Mouse (Mus musculus) cortical plate, adult 2 months (tissue): ENCODE measurements at regions not wholly inside any gene's neighbourhood (a gene's known extent, or its start where the extent isn't known, plus 50 kb on each side); places are given as distances from the start of the nearest gene placed in this dataset.

Source experiments
- H3K27ac ChIP-seq: fragments of 200-500 bp; 2 replicates; pipeline ENCODE4 v1.5.1; 2012; ENCODE audit warnings: low read length, control low read depth, inconsistent platforms; ENCODE audit not compliant: insufficient read depth
- H3K4me1 ChIP-seq: fragments of 200-500 bp; 2 replicates; pipeline ENCODE4 v1.6.1; 2011; ENCODE audit warnings: low read length; ENCODE audit not compliant: control insufficient read depth, insufficient read depth
- H3K4me3 ChIP-seq: fragments of 200-500 bp; 2 replicates; pipeline ENCODE4 v1.5.1; 2011; ENCODE audit warnings: mild to moderate bottlenecking, low read length, control low read depth; ENCODE audit not compliant: insufficient read depth
- CTCF ChIP-seq: fragments of 200-500 bp; IDR thresholded peaks from 2 replicates; pipeline ENCODE4 v1.5.1; 2011; ENCODE audit warnings: mild to moderate bottlenecking, control low read depth, low read length; ENCODE audit not compliant: insufficient read depth; ENCODE audit errors: extremely low read depth
- POLR2A ChIP-seq: fragments of 200-500 bp; IDR thresholded peaks from 2 replicates; pipeline ENCODE4 v1.6.1; 2011; ENCODE audit warnings: mild to moderate bottlenecking, low read length, control low read depth; ENCODE audit not compliant: insufficient read depth; ENCODE audit errors: extremely low read depth

DNA sequence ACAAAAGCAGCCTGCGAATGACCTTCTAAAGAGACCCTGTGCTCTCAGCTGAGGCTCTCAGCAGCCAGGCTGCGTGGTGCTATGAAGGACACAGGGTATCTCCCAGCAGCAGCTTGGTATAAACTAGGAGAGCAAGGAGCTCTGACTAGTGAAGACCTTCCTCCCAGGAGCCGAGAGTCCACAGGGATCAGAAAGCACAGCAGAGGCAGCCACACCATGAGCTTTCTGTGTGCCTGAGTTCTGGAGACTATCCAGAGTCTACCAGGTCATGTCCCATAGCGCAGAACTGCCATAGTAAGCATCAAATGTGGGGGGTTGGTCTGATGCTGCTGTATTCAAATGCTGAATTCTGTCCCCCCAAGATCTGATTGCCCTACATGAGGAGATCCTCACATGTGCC lies 124.2 kb upstream of the Dynlrb2 start:
- no peak overlapping the region for H3K4me3 ChIP-seq
- H3K4me1 ChIP-seq = peaks cover 2% of the 10 kb centered on the region; the same call in 1 of the 2 replicates
- H3K27ac ChIP-seq = no peak overlapping the region
- TF ChIP-seq CTCF (no peak), POLR2A (no peak)

DNA sequence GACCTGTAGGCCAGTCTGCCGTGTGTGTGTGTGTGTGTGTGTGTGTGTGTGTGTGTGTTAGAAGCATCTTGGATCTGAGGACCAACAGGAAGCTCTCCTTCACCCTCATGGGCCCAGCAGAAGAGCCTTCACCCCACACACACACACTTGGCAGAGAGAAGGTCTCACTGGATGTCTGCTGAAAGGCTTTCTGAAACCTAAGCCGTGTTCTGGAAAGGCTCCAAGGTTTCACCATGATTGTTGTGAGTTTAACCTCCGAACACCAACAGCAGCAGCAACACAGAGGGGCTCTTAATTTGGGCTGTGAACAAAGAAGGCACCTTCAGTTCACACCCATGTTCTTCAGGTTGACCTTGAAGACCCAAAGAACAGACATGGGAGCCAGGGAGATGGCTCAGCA lies 124.9 kb upstream of the Dynlrb2 start:
- Histone ChIP-seq H3K27ac (no peak overlapping the region), H3K4me3 (no peak overlapping the region), H3K4me1 (no peaks in the 10 kb centered on the region)
- no peak for TF ChIP-seq POLR2A
- no peak for TF ChIP-seq CTCF

DNA sequence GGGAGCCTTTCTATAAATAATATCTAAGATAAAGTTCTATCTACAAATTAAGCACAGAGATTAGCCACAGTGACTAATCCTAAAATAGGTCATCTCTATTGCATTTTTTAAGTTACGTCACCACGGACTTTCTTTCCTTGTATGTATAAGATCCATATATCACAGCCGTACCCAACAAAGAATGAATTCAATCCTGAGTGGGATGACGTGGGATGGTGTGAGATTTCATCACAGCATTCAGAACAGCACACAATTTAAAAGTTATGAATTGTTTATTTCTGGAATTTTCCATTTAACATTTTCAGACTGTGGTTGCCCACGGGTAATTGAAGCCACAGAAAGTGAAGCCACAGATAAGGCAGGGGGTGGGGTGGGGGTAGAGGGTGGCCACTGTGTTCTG lies 129.0 kb upstream of the Dynlrb2 start:
- Histone ChIP-seq H3K27ac (no peak overlapping the region), H3K4me1 (no peaks in the 10 kb centered on the region), H3K4me3 (no peak overlapping the region)
- no peak for TF ChIP-seq POLR2A
- no peak for TF ChIP-seq CTCF

DNA sequence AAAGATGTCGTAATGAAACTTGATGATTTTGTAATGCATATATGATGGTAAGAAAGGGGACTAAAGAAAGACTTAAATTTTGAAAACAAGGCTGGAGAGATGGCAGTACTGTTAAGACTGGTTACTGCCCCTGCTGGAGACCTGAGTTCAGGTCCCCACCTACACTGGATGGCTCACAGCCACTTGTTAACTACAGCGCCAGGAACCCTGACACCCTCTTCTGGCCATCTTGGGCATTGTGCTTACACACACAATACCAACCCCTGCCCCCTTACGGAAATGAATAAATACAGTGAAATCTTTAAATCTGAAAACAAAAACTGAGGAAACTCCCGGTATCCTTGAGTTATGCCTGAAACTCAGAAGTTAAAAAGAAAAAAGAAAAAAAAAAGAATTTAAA lies 131.7 kb upstream of the Dynlrb2 start:
- no peaks in the 10 kb centered on the region for H3K4me1 ChIP-seq
- no peak for TF ChIP-seq POLR2A
- peak; percentile 30; the same call in 1 of the 2 replicates for TF ChIP-seq CTCF
- no peak overlapping the region for H3K4me3 ChIP-seq
- no peak overlapping the region for H3K27ac ChIP-seq

DNA sequence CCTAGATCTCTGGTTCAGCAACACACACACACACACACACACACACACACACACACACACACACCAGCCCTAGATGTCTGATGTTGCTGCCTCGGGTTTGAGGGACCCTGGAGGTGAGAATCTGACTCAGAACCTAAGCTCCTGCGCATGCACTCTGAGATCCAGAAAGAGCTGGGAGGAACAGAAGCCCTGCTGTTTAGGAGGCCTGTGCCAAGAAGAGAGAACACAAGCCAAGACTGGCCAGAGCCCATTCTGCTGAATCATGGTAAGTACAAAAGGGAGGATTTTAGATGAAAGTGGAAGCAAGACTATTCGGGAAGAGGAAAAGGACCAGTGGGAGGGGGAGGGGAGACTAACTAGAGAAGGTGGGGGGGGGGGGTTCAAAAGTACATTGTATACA lies 132.2 kb upstream of the Dynlrb2 start:
- TF ChIP-seq CTCF = no peak
- TF ChIP-seq POLR2A = no peak
- Histone ChIP-seq H3K27ac (no peak overlapping the region), H3K4me3 (no peak overlapping the region), H3K4me1 (no peaks in the 10 kb centered on the region)

DNA sequence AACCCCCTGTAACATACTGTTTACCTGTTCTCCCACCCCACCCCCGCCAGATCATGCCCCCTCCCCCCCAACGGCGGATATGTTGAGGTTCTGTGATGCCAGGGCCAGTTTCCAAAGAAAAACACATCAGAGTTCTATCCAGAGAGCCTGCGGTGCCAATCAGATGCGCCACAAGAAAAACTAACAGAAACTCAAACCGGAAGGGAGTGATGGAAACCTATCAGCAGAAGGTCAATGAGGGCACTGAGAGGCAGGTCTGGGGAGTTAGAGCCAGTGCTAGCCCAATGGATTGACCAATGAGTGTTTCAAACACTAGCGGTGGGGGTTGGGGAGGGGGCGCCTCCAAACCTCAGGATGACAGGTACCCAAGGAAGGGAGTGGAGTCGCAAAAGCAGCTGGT lies 132.7 kb upstream of the Dynlrb2 start:
- Histone ChIP-seq H3K4me3 (no peak overlapping the region), H3K27ac (no peak overlapping the region), H3K4me1 (no peaks in the 10 kb centered on the region)
- TF ChIP-seq CTCF (no peak), POLR2A (no peak)

DNA sequence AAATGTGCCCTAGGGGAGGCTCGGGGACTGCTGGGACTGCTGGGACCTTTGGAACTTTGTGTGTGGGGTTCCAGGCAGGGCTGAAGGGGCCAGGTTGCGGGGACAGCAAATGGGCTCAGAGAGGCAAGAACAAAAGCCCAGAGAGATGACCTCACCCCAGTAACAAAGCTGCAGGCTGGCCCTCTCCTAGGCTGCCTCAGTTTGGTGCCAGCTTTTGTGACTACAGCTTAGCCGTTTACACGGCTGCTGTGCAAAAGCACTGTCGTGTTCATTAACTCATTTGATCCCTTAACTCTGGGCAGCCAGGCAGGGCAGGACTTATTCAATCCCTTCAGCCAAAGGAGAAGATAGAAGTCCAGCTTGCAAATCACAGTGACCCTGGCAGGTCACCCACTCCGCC lies 137.3 kb upstream of the Dynlrb2 start:
- no peak overlapping the region for H3K4me3 ChIP-seq
- no peaks in the 10 kb centered on the region for H3K4me1 ChIP-seq
- no peak overlapping the region for H3K27ac ChIP-seq
- TF ChIP-seq CTCF (no peak), POLR2A (no peak)

DNA sequence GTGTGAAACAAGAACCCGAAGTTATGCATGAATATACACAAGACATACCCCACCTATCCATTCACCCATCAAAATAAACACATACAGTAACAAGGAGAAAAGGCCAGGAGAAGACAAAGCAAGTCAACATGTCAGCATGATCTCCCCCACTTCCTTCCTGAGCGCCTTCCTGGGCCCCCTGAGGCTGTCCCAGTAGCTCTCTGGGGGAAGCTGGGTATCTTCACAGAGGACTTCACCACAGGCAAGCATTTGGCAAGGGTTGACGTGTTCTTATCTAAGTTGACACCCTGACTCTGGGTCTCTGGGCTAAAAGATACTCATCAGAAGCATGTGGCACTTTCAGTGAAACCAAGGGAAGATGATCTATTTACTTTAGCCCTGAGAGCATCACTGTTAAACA lies 138.1 kb upstream of the Dynlrb2 start:
- TF ChIP-seq POLR2A (no peak), CTCF (no peak)
- H3K27ac ChIP-seq = no peak overlapping the region
- H3K4me1 ChIP-seq = no peaks in the 10 kb centered on the region
- H3K4me3 ChIP-seq = no peak overlapping the region

DNA sequence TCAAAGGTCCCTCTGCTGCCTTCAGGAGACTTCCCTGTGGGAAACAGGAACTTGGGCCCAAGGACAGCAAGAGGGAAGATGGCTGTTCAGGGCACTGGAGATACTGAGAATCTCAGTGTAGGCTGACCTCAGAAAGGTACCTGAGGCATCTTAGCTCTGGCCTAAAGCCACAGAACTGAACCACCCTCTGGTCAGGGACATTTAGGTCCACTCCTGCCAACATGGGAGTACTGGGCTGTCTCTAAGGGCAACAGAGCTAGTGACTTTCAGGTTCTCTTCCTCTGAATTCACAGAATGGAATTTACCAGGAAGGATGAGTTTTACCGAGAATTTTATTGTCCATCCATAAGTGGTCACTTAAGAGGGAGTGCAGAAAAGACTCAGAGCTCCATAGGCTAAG lies 140.0 kb upstream of the Dynlrb2 start:
- TF ChIP-seq POLR2A (no peak), CTCF (no peak)

DNA sequence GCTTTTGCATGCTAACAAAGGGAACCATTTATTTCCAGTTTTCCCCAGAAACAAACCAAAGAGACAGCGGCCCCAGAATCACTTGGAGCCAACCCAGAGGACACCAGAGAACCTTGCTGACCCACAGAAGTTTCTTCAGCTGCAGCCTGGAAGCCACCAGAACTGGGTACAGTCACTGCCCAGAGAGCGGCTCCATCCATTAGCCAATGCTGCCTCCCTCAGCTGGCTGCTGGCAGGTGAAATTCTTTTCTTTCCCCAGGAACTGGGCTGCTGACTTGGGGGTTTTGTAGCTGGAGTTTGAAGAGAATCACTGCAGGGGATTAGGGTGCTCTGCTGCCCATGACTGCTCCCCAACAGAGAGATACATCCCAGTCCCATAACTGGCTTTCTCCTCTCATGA lies 140.6 kb upstream of the Dynlrb2 start:
- TF ChIP-seq CTCF (peak; percentile 50), POLR2A (no peak)
- Histone ChIP-seq H3K4me3 (no peak overlapping the region), H3K27ac (no peak overlapping the region), H3K4me1 (no peaks in the 10 kb centered on the region)

More for the DNA sequence above, 140.0 kb upstream of the Dynlrb2 start:
- H3K27ac ChIP-seq = no peak overlapping the region
- H3K4me1 ChIP-seq = no peaks in the 10 kb centered on the region
- no peak overlapping the region for H3K4me3 ChIP-seq

DNA sequence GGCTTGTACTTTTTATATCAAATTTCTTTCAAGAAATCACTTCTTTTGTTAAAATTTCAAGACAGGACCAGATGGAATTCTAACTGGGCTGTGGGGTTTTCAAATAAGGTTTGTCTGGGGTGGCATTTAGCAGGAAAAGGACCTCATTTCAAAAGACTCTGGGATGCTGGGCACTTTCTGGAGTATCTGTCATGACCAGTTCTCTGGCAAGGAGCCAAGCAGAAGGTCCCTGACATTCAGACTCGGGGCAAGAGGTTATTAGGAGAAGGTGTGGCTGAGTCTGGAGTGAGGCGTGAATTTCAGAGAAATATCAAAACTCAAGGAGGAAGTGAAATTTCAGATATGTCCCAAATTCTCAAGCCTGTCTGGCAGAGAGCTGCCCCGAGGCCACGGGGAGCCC lies 142.4 kb upstream of the Dynlrb2 start:
- TF ChIP-seq CTCF (no peak), POLR2A (no peak)
- H3K27ac ChIP-seq = no peak overlapping the region
- H3K4me1 ChIP-seq = no peaks in the 10 kb centered on the region
- no peak overlapping the region for H3K4me3 ChIP-seq
